Mouse (Mus musculus): ENCODE results near the gene Stk11.

- TF ChIP-seq CTCF (IDR thresholded peaks at IDR 0.05; ENCODE audit: low read depth, low read length) (no peak), POLR2A (IDR thresholded peaks at IDR 0.05; ENCODE audit: extremely low read depth, insufficient read depth, low read length) (no peak)
Observed at GRCm38 (mm10) chr10:80156002-80156751, 40.6 kb downstream of the Stk11 start.

All from liver, adult 2 months (tissue).